Mouse (Mus musculus): Measurements from ENCODE around the gene Irf2bpl. TPM values are rescaled to one million over a fixed set of nuclear protein-coding genes. Genes with fewer than 3 reads are reported as not detected.

Gene Irf2bpl
- polyA plus RNA-seq, 1 experiment = 0.04 TPM

GRCm38 (mm10) chr12:86916796-86917573 lies 32.4 kb upstream of the Irf2bpl start:
- Histone ChIP-seq H3K27me3 (ENCODE audit: control insufficient read depth) (peaks cover 12% of the 10 kb centered on the region), H3K36me3 (ENCODE audit: control insufficient read depth) (no peaks in the 10 kb centered on the region), H3K9me3 (ENCODE audit: control insufficient read depth, low read length) (no peaks in the 10 kb centered on the region), H3K4me3 (replicated peaks) (no peak overlapping the region), H3K4me1 (ENCODE audit: control insufficient read depth) (peaks cover 14% of the 10 kb centered on the region)
- TF ChIP-seq GATA1 (IDR thresholded peaks at IDR 0.05; ENCODE audit: low read length) = no peak
- no peak for TF ChIP-seq TAL1 (IDR thresholded peaks at IDR 0.05; ENCODE audit: low read length)

- H3K4me1 ChIP-seq (ENCODE audit: control insufficient read depth) = peaks cover 14% of the 10 kb centered on the region
These were observed 31.0 kb upstream of the Irf2bpl start for GRCm38 (mm10) chr12:86915617-86916016.

GRCm38 (mm10) chr12:86914756-86915155 lies 30.2 kb upstream of the Irf2bpl start:
- H3K9me3 ChIP-seq (ENCODE audit: control insufficient read depth, low read length) = no peaks in the 10 kb centered on the region
- H3K36me3 ChIP-seq (ENCODE audit: control insufficient read depth) = no peaks in the 10 kb centered on the region
- TF ChIP-seq TAL1 (IDR thresholded peaks at IDR 0.05; ENCODE audit: low read length) (no peak), GATA1 (IDR thresholded peaks at IDR 0.05; ENCODE audit: low read length) (no peak)
- H3K4me1 ChIP-seq (ENCODE audit: control insufficient read depth) = peaks cover 14% of the 10 kb centered on the region
- H3K27me3 ChIP-seq (ENCODE audit: control insufficient read depth) = peaks cover 16% of the 10 kb centered on the region
- H3K4me3 ChIP-seq (replicated peaks) = no peak overlapping the region

More at GRCm38 (mm10) chr12:86915617-86916016, 31.0 kb upstream of the Irf2bpl start:
- Histone ChIP-seq H3K4me3 (replicated peaks) (no peak overlapping the region), H3K9me3 (ENCODE audit: control insufficient read depth, low read length) (no peaks in the 10 kb centered on the region), H3K36me3 (ENCODE audit: control insufficient read depth) (no peaks in the 10 kb centered on the region), H3K27me3 (ENCODE audit: control insufficient read depth) (peaks cover 16% of the 10 kb centered on the region)
- no peak for TF ChIP-seq TAL1 (IDR thresholded peaks at IDR 0.05; ENCODE audit: low read length)
- no peak for TF ChIP-seq GATA1 (IDR thresholded peaks at IDR 0.05; ENCODE audit: low read length)

- Histone ChIP-seq H3K9me3 (ENCODE audit: control insufficient read depth, low read length) (no peaks in the 10 kb centered on the region), H3K4me1 (ENCODE audit: control insufficient read depth) (peaks cover 14% of the 10 kb centered on the region), H3K4me3 (replicated peaks) (no peak overlapping the region), H3K27me3 (ENCODE audit: control insufficient read depth) (peaks cover 16% of the 10 kb centered on the region), H3K36me3 (ENCODE audit: control insufficient read depth) (no peaks in the 10 kb centered on the region)
- TF ChIP-seq TAL1 (IDR thresholded peaks at IDR 0.05; ENCODE audit: low read length) = no peak
- no peak for TF ChIP-seq GATA1 (IDR thresholded peaks at IDR 0.05; ENCODE audit: low read length)
These were observed 29.8 kb upstream of the Irf2bpl start for GRCm38 (mm10) chr12:86914351-86914750.

GRCm38 (mm10) chr12:86912335-86913093 lies 27.9 kb upstream of the Irf2bpl start:
- Histone ChIP-seq H3K27me3 (ENCODE audit: control insufficient read depth) (peaks cover 16% of the 10 kb centered on the region), H3K4me1 (ENCODE audit: control insufficient read depth) (peaks cover 11% of the 10 kb centered on the region), H3K36me3 (ENCODE audit: control insufficient read depth) (no peaks in the 10 kb centered on the region), H3K9me3 (ENCODE audit: control insufficient read depth, low read length) (no peaks in the 10 kb centered on the region), H3K4me3 (replicated peaks) (no peak overlapping the region)
- TF ChIP-seq TAL1 (IDR thresholded peaks at IDR 0.05; ENCODE audit: low read length) (no peak), GATA1 (IDR thresholded peaks at IDR 0.05; ENCODE audit: low read length) (no peak)

GRCm38 (mm10) chr12:86911482-86911931 lies 26.9 kb upstream of the Irf2bpl start:
- Histone ChIP-seq H3K9me3 (ENCODE audit: control insufficient read depth, low read length) (no peaks in the 10 kb centered on the region), H3K4me3 (replicated peaks) (no peak overlapping the region), H3K4me1 (ENCODE audit: control insufficient read depth) (peaks cover 11% of the 10 kb centered on the region), H3K27me3 (ENCODE audit: control insufficient read depth) (peaks cover 16% of the 10 kb centered on the region), H3K36me3 (ENCODE audit: control insufficient read depth) (no peaks in the 10 kb centered on the region)
- TF ChIP-seq GATA1 (IDR thresholded peaks at IDR 0.05; ENCODE audit: low read length) = no peak
- TF ChIP-seq TAL1 (IDR thresholded peaks at IDR 0.05; ENCODE audit: low read length) = no peak

- H3K4me3 ChIP-seq (replicated peaks) = no peak overlapping the region
These were observed 21.8 kb upstream of the Irf2bpl start for GRCm38 (mm10) chr12:86906395-86906794.

GRCm38 (mm10) chr12:86905876-86906275 lies 21.3 kb upstream of the Irf2bpl start:
- no peak overlapping the region for H3K4me3 ChIP-seq (replicated peaks)
- no peaks in the 10 kb centered on the region; the same call in 1 of the 2 replicates for H3K4me1 ChIP-seq (ENCODE audit: control insufficient read depth)

More at GRCm38 (mm10) chr12:86906395-86906794, 21.8 kb upstream of the Irf2bpl start:
- Histone ChIP-seq H3K27me3 (ENCODE audit: control insufficient read depth) (no peaks in the 10 kb centered on the region; the same call in 1 of the 2 replicates), H3K4me1 (ENCODE audit: control insufficient read depth) (no peaks in the 10 kb centered on the region; the same call in 1 of the 2 replicates), H3K36me3 (ENCODE audit: control insufficient read depth) (no peaks in the 10 kb centered on the region), H3K9me3 (ENCODE audit: control insufficient read depth, low read length) (no peaks in the 10 kb centered on the region)
- no peak for TF ChIP-seq TAL1 (IDR thresholded peaks at IDR 0.05; ENCODE audit: low read length)
- no peak for TF ChIP-seq GATA1 (IDR thresholded peaks at IDR 0.05; ENCODE audit: low read length)

GRCm38 (mm10) chr12:86905203-86905602 lies 20.6 kb upstream of the Irf2bpl start:
- H3K4me3 ChIP-seq (replicated peaks) = no peak overlapping the region
- H3K4me1 ChIP-seq (ENCODE audit: control insufficient read depth) = no peaks in the 10 kb centered on the region; the same call in 1 of the 2 replicates
- TF ChIP-seq TAL1 (IDR thresholded peaks at IDR 0.05; ENCODE audit: low read length) = no peak
- TF ChIP-seq GATA1 (IDR thresholded peaks at IDR 0.05; ENCODE audit: low read length) = no peak
- H3K36me3 ChIP-seq (ENCODE audit: control insufficient read depth) = no peaks in the 10 kb centered on the region
- H3K9me3 ChIP-seq (ENCODE audit: control insufficient read depth, low read length) = no peaks in the 10 kb centered on the region
- H3K27me3 ChIP-seq (ENCODE audit: control insufficient read depth) = no peaks in the 10 kb centered on the region; the same call in 1 of the 2 replicates

More at GRCm38 (mm10) chr12:86905876-86906275, 21.3 kb upstream of the Irf2bpl start:
- Histone ChIP-seq H3K36me3 (ENCODE audit: control insufficient read depth) (no peaks in the 10 kb centered on the region), H3K9me3 (ENCODE audit: control insufficient read depth, low read length) (no peaks in the 10 kb centered on the region), H3K27me3 (ENCODE audit: control insufficient read depth) (no peaks in the 10 kb centered on the region; the same call in 1 of the 2 replicates)
- no peak for TF ChIP-seq GATA1 (IDR thresholded peaks at IDR 0.05; ENCODE audit: low read length)
- TF ChIP-seq TAL1 (IDR thresholded peaks at IDR 0.05; ENCODE audit: low read length) = no peak
